Mouse (Mus musculus): ENCODE data around the gene Gpkow. TPM values are rescaled to one million over a fixed set of nuclear protein-coding genes. Genes with fewer than 3 reads are reported as not detected.
A peak's percentile ranks its signal among the peaks of the same experiment; 100 is the strongest.

Gene Gpkow
- polyA plus RNA-seq, 1 experiment from 2014 or later: 15.0 TPM

- DNase-seq: no peak
- no peak overlapping the region for H3K27ac ChIP-seq
- no peak overlapping the region for H3K4me2 ChIP-seq
- H3K4me1 ChIP-seq (replicated peaks): peaks cover 19% of the 10 kb centered on the region
- peaks cover 32% of the 10 kb centered on the region for H3K36me3 ChIP-seq
- 83% methylated on average over 13 of the region's 13 CpGs for WGBS (ENCODE audit: insufficient replicate concordance)
- ATAC-seq (ENCODE audit: low read depth): no peak
- H3K9ac ChIP-seq: no peak overlapping the region
- H3K27me3 ChIP-seq: no peaks in the 10 kb centered on the region
- no peak overlapping the region for H3K4me3 ChIP-seq (replicated peaks)
- H3K9me3 ChIP-seq (replicated peaks): no peaks in the 10 kb centered on the region
These were observed 30.2 kb downstream of the Gpkow start for GRCm38 (mm10) chrX:7727176-7727575.

- WGBS (ENCODE audit: insufficient replicate concordance): 16% methylated on average over 42 of the region's 42 CpGs
- ATAC-seq (ENCODE audit: low read depth) (peak; percentile 93), DNase-seq (peak; percentile 74)
- Histone ChIP-seq H3K9ac (peak within 1 kb of the TSS; percentile 52; the same call in 1 of the 2 replicates), H3K27ac (peak within 1 kb of the TSS; percentile 63), H3K4me2 (peak within 1 kb of the TSS; percentile 66), H3K9me3 (replicated peaks) (no peaks in the 10 kb centered on the region), H3K27me3 (no peaks in the 10 kb centered on the region), H3K4me1 (replicated peaks) (peaks cover 13% of the 10 kb centered on the region), H3K36me3 (peaks cover 32% of the 10 kb centered on the region), H3K4me3 (replicated peaks) (peak within 1 kb of the TSS; percentile 49)
These were observed 31.4 kb downstream of the Gpkow start, which contains the start of gene Praf2 for GRCm38 (mm10) chrX:7728215-7728921. Gene Praf2 (plus strand): TSS chrX:7728439.

- Histone ChIP-seq H3K4me2 (peak overlapping the region; percentile 66), H3K4me3 (replicated peaks) (peak overlapping the region; percentile 49), H3K4me1 (replicated peaks) (peaks cover 17% of the 10 kb centered on the region), H3K36me3 (peaks cover 30% of the 10 kb centered on the region), H3K27ac (no peak overlapping the region), H3K9me3 (replicated peaks) (no peaks in the 10 kb centered on the region), H3K27me3 (no peaks in the 10 kb centered on the region), H3K9ac (0 out of 2 replicates have a peak overlapping the region, but pooled peaks have one; percentile 31)
- ATAC-seq (ENCODE audit: low read depth) (no peak), DNase-seq (no peak)
- WGBS (ENCODE audit: insufficient replicate concordance): 18% methylated on average over 4 of the region's 4 CpGs
These were observed 32.0 kb downstream of the Gpkow start for GRCm38 (mm10) chrX:7728922-7729265.

- peak; percentile 60; the same call in 1 of the 2 replicates for ATAC-seq (ENCODE audit: low read depth)
- H3K9me3 ChIP-seq (replicated peaks): no peaks in the 10 kb centered on the region
- DNase-seq: peak; percentile 72
- H3K4me1 ChIP-seq (replicated peaks): peaks cover 12% of the 10 kb centered on the region
- H3K27me3 ChIP-seq: no peaks in the 10 kb centered on the region
- H3K4me3 ChIP-seq (replicated peaks): peak overlapping the region; percentile 25; the same call in 1 of the 2 replicates
- H3K4me2 ChIP-seq: peak overlapping the region; percentile 47
- no peaks in the 10 kb centered on the region for H3K36me3 ChIP-seq
- WGBS (ENCODE audit: insufficient replicate concordance): 23% methylated on average over 26 of the region's 26 CpGs
- H3K9ac ChIP-seq: peak overlapping the region; percentile 29; the same call in 1 of the 2 replicates
- H3K27ac ChIP-seq: no peak overlapping the region
These were observed 36.7 kb downstream of the Gpkow start for GRCm38 (mm10) chrX:7733571-7734156.

- Histone ChIP-seq H3K4me2 (no peak overlapping the region), H3K9me3 (replicated peaks) (no peaks in the 10 kb centered on the region), H3K4me3 (replicated peaks) (no peak overlapping the region), H3K4me1 (replicated peaks) (peaks cover 16% of the 10 kb centered on the region), H3K9ac (no peak overlapping the region), H3K36me3 (no peaks in the 10 kb centered on the region), H3K27ac (no peak overlapping the region), H3K27me3 (no peaks in the 10 kb centered on the region)
- ATAC-seq (ENCODE audit: low read depth): 0 out of 2 replicates have a peak, but pooled peaks have one; percentile 45
- 65% methylated on average over 14 of the region's 14 CpGs for WGBS (ENCODE audit: insufficient replicate concordance)
- no peak for DNase-seq
These were observed 42.6 kb downstream of the Gpkow start for GRCm38 (mm10) chrX:7739336-7740081.

- Histone ChIP-seq H3K4me3 (replicated peaks) (no peak overlapping the region), H3K9ac (peak overlapping the region; percentile 9; the same call in 1 of the 2 replicates), H3K4me2 (peak overlapping the region; percentile 4; the same call in 1 of the 2 replicates), H3K36me3 (no peaks in the 10 kb centered on the region), H3K27ac (peak overlapping the region; percentile 59), H3K9me3 (replicated peaks) (no peaks in the 10 kb centered on the region), H3K4me1 (replicated peaks) (peaks cover 16% of the 10 kb centered on the region), H3K27me3 (no peaks in the 10 kb centered on the region)
- ATAC-seq (ENCODE audit: low read depth): peak; percentile 21; the same call in 1 of the 2 replicates
- WGBS (ENCODE audit: insufficient replicate concordance): 57% methylated on average over 10 of the region's 10 CpGs
- DNase-seq: no peak
These were observed 43.3 kb downstream of the Gpkow start for GRCm38 (mm10) chrX:7740082-7740819.

GRCm38 (mm10) chrX:7741103-7741502 lies 44.2 kb downstream of the Gpkow start:
- ATAC-seq (ENCODE audit: low read depth) (no peak; the same call in 1 of the 2 replicates), DNase-seq (no peak)
- H3K4me3 ChIP-seq (replicated peaks): no peak overlapping the region
- no peak overlapping the region for H3K9ac ChIP-seq
- WGBS (ENCODE audit: insufficient replicate concordance): 42% methylated on average over 5 of the region's 5 CpGs
- peak overlapping the region; percentile 14; the same call in 1 of the 2 replicates for H3K4me2 ChIP-seq
- H3K27ac ChIP-seq: 0 out of 2 replicates have a peak overlapping the region, but pooled peaks have one; percentile 59
- peaks cover 16% of the 10 kb centered on the region for H3K4me1 ChIP-seq (replicated peaks)
- H3K9me3 ChIP-seq (replicated peaks): no peaks in the 10 kb centered on the region
- H3K36me3 ChIP-seq: no peaks in the 10 kb centered on the region
- H3K27me3 ChIP-seq: no peaks in the 10 kb centered on the region

- DNase-seq (no peak), ATAC-seq (ENCODE audit: low read depth) (no peak)
- peaks cover 16% of the 10 kb centered on the region for H3K4me1 ChIP-seq (replicated peaks)
- H3K9me3 ChIP-seq (replicated peaks): no peaks in the 10 kb centered on the region
- no peaks in the 10 kb centered on the region for H3K27me3 ChIP-seq
- H3K27ac ChIP-seq: no peak overlapping the region
- 38% methylated on average over 5 of the region's 5 CpGs for WGBS (ENCODE audit: insufficient replicate concordance)
- no peak overlapping the region for H3K4me3 ChIP-seq (replicated peaks)
- H3K9ac ChIP-seq: no peak overlapping the region
- no peak overlapping the region for H3K4me2 ChIP-seq
- no peaks in the 10 kb centered on the region for H3K36me3 ChIP-seq
These were observed 46.5 kb downstream of the Gpkow start for GRCm38 (mm10) chrX:7743470-7743869.

- H3K4me1 ChIP-seq (replicated peaks): peaks cover 15% of the 10 kb centered on the region
- H3K4me2 ChIP-seq: no peak overlapping the region
- ATAC-seq (ENCODE audit: low read depth) (no peak), DNase-seq (no peak)
- no peaks in the 10 kb centered on the region for H3K9me3 ChIP-seq (replicated peaks)
- H3K36me3 ChIP-seq: no peaks in the 10 kb centered on the region
- WGBS (ENCODE audit: insufficient replicate concordance): 33% methylated on average over 1 of the region's 1 CpGs
- no peak overlapping the region for H3K4me3 ChIP-seq (replicated peaks)
- H3K9ac ChIP-seq: no peak overlapping the region
- no peaks in the 10 kb centered on the region for H3K27me3 ChIP-seq
- no peak overlapping the region for H3K27ac ChIP-seq
These were observed 48.0 kb downstream of the Gpkow start for GRCm38 (mm10) chrX:7744940-7745339.

- DNase-seq: no peak
- 77% methylated on average over 8 of the region's 8 CpGs for WGBS (ENCODE audit: insufficient replicate concordance)
- H3K27ac ChIP-seq: no peak overlapping the region
- no peaks in the 10 kb centered on the region for H3K36me3 ChIP-seq
- no peak overlapping the region for H3K9ac ChIP-seq
- no peak overlapping the region for H3K4me2 ChIP-seq
- no peak overlapping the region for H3K4me3 ChIP-seq (replicated peaks)
- H3K4me1 ChIP-seq (replicated peaks): peaks cover 14% of the 10 kb centered on the region
- no peaks in the 10 kb centered on the region for H3K9me3 ChIP-seq (replicated peaks)
- no peak for ATAC-seq (ENCODE audit: low read depth)
- no peaks in the 10 kb centered on the region for H3K27me3 ChIP-seq
These were observed 48.5 kb downstream of the Gpkow start for GRCm38 (mm10) chrX:7745429-7745828.
